Mouse (Mus musculus): Measurements from ENCODE around the gene Inpp5f. TPM values are rescaled to one million over a fixed set of nuclear protein-coding genes. Genes with fewer than 3 reads are reported as not detected.

The Inpp5f gene
- polyA plus RNA-seq, 1 experiment from 2014 or later: 51.1 TPM

DNA sequence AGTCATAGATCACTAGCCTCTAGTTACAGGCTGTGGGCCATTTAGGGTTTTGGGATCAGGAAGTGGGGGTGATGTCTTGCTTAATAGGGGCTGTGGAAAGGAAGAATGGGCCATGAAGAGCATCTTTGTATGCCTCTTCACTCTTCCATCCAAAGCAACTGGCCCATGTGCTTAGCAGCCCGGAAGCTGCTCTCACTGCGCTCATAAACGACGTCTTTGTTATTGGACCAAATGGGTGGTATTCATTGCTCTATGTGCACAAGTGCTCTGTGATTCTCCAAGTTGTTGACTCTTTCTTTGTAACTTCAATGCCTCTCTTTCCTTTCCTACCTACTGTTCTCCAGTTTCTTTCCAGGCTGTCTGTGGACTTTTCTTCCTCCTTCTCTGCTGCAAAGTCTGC is 39.1 kb upstream of the Inpp5f start:
- H3K4me2 ChIP-seq (ENCODE audit: low read depth, low read length): no peak overlapping the region
- no peak overlapping the region for H3K9ac ChIP-seq (replicated peaks; ENCODE audit: low read length)
- no peaks in the 10 kb centered on the region for H3K27me3 ChIP-seq (ENCODE audit: control insufficient read depth, insufficient read depth, low read length)
- ATAC-seq (replicated peaks; ENCODE audit: insufficient number of reproducible peaks, low FRiP score, low TSS enrichment, low read depth): no peak
- H3K4me1 ChIP-seq (ENCODE audit: control insufficient read depth, insufficient read depth, low read length): no peaks in the 10 kb centered on the region
- no peaks in the 10 kb centered on the region for H3K36me3 ChIP-seq (replicated peaks; ENCODE audit: control insufficient read depth, insufficient read depth, low read depth, low read length)
- no peaks in the 10 kb centered on the region for H3K9me3 ChIP-seq (replicated peaks; ENCODE audit: control insufficient read depth, low read length)
- WGBS: 41% methylated on average over 4 of the region's 4 CpGs
- DNase-seq (ENCODE audit: low spot score): no peak
- H3K27ac ChIP-seq (replicated peaks; ENCODE audit: low read depth, low read length): no peak overlapping the region
- H3K4me3 ChIP-seq (ENCODE audit: low read depth, low read length): no peak overlapping the region

DNA sequence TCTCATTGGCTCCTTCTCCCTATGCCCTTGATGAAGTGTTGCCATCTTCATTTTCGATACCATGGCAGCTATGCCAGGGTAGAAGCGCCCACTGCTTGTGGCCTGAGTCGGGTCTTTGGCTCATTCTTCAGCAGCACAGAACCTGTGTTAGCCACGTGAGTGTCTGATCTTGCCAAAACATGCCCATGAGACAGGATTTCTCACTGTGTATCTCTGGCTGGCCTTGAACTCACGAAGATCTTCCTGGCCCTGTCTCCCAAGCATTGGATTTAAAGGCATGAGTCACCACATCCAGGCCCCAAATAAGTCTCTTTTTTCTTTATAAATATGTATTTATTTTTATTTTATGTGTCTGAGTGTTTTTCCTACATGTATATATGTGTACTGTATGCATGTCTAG is 35.9 kb upstream of the Inpp5f start:
- no peaks in the 10 kb centered on the region for H3K36me3 ChIP-seq (replicated peaks; ENCODE audit: control insufficient read depth, insufficient read depth, low read depth, low read length)
- no peaks in the 10 kb centered on the region for H3K27me3 ChIP-seq (ENCODE audit: control insufficient read depth, insufficient read depth, low read length)
- H3K4me1 ChIP-seq (ENCODE audit: control insufficient read depth, insufficient read depth, low read length): no peaks in the 10 kb centered on the region
- H3K27ac ChIP-seq (replicated peaks; ENCODE audit: low read depth, low read length): no peak overlapping the region
- no peak overlapping the region for H3K9ac ChIP-seq (replicated peaks; ENCODE audit: low read length)
- no peak for DNase-seq (ENCODE audit: low spot score)
- no peak overlapping the region for H3K4me3 ChIP-seq (ENCODE audit: low read depth, low read length)
- no peak for ATAC-seq (replicated peaks; ENCODE audit: insufficient number of reproducible peaks, low FRiP score, low TSS enrichment, low read depth)
- no peak overlapping the region for H3K4me2 ChIP-seq (ENCODE audit: low read depth, low read length)
- no peaks in the 10 kb centered on the region for H3K9me3 ChIP-seq (replicated peaks; ENCODE audit: control insufficient read depth, low read length)
- WGBS: 87% methylated on average over 5 of the region's 5 CpGs

DNA sequence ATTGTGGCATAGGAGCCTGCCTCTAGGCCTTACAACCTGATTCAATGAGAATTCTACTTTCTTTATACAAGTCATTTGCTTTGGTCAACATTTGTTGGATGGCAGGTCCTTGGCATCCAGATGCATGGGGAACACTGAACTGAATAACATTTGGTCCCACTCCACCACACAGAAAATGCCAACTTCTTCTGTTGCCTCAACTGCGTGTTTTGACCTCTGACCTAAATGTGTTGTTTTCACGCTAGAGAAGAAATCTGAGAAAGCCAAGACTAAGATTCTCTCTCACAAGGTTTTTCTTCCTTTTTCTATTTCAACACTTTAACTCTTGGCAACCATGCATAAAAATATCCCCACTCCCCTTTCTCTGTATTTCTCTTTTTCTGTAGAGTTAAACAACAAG is 35.3 kb upstream of the Inpp5f start:
- Histone ChIP-seq H3K9ac (replicated peaks; ENCODE audit: low read length) (no peak overlapping the region), H3K36me3 (replicated peaks; ENCODE audit: control insufficient read depth, insufficient read depth, low read depth, low read length) (no peaks in the 10 kb centered on the region), H3K4me1 (ENCODE audit: control insufficient read depth, insufficient read depth, low read length) (no peaks in the 10 kb centered on the region), H3K27ac (replicated peaks; ENCODE audit: low read depth, low read length) (no peak overlapping the region), H3K9me3 (replicated peaks; ENCODE audit: control insufficient read depth, low read length) (no peaks in the 10 kb centered on the region), H3K27me3 (ENCODE audit: control insufficient read depth, insufficient read depth, low read length) (no peaks in the 10 kb centered on the region), H3K4me3 (ENCODE audit: low read depth, low read length) (no peak overlapping the region), H3K4me2 (ENCODE audit: low read depth, low read length) (no peak overlapping the region)
- WGBS: 45% methylated on average over 2 of the region's 2 CpGs
- ATAC-seq (replicated peaks; ENCODE audit: insufficient number of reproducible peaks, low FRiP score, low TSS enrichment, low read depth): no peak
- no peak for DNase-seq (ENCODE audit: low spot score)

DNA sequence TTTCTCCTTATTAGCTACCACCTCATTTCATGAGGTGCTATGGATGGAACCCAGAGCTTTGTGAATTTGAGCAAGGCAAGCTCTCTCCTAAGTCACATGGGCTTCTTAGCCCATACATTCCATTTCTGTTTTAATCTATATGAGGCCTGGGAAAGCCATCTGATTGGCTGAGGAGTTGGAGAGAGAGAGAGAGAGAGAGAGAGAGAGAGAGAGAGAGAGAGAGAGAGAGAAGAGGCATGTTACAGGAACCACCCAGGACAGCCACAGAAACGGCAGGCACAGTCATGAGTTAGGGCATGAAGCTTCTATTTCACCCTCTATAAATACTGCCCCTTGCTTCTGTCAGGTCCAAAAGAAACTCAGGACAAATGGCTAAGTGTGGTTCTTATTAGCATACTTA is 33.5 kb upstream of the Inpp5f start:
- no peak overlapping the region for H3K27ac ChIP-seq (replicated peaks; ENCODE audit: low read depth, low read length)
- no peak overlapping the region for H3K9ac ChIP-seq (replicated peaks; ENCODE audit: low read length)
- ATAC-seq (replicated peaks; ENCODE audit: insufficient number of reproducible peaks, low FRiP score, low TSS enrichment, low read depth): no peak
- H3K9me3 ChIP-seq (replicated peaks; ENCODE audit: control insufficient read depth, low read length): no peaks in the 10 kb centered on the region
- no peak overlapping the region for H3K4me3 ChIP-seq (ENCODE audit: low read depth, low read length)
- no peaks in the 10 kb centered on the region for H3K36me3 ChIP-seq (replicated peaks; ENCODE audit: control insufficient read depth, insufficient read depth, low read depth, low read length)
- H3K4me1 ChIP-seq (ENCODE audit: control insufficient read depth, insufficient read depth, low read length): no peaks in the 10 kb centered on the region
- H3K4me2 ChIP-seq (ENCODE audit: low read depth, low read length): no peak overlapping the region
- 59% methylated on average over 1 of the region's 1 CpGs for WGBS
- no peak for DNase-seq (ENCODE audit: low spot score)
- H3K27me3 ChIP-seq (ENCODE audit: control insufficient read depth, insufficient read depth, low read length): no peaks in the 10 kb centered on the region

DNA sequence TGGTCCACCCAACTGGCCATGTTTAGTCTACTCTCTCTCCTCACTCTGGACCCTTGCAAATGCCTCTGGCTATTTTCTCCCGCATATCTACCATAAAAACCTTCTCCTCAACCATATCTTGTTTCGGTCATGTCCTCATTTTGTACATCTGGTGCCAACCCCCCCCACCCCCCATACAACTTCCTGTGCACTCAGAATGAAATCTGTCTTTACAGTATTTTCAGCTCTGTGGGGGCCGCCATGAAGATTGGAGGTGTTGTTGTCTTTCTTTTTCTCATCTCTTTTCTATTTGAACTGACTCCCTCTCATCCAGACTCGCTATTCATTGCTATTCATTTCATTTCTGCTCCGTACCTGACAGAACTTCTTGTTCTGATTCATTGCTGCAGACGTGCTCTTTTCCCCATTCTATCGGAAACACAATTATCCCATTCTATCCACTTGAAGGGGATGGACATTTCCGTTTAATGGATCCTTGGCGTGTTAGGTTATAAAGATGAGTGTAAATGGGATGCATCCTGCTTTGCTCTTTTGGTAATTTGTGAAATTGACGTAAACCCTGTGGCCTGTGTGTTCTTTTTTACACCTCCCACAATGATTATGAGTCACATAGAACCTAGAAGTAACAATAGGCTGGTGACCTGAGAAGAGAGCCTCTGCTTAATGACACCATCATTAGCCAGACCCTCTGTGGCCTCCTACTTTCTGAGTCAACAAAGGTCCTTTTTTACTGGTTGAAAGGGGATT is 32.8 kb upstream of the Inpp5f start:
- ATAC-seq (replicated peaks; ENCODE audit: insufficient number of reproducible peaks, low FRiP score, low TSS enrichment, low read depth) (no peak), DNase-seq (ENCODE audit: low spot score) (no peak)
- WGBS: 66% methylated on average over 10 of the region's 10 CpGs
- Histone ChIP-seq H3K4me1 (ENCODE audit: control insufficient read depth, insufficient read depth, low read length) (no peaks in the 10 kb centered on the region), H3K36me3 (replicated peaks; ENCODE audit: control insufficient read depth, insufficient read depth, low read depth, low read length) (no peaks in the 10 kb centered on the region), H3K9ac (replicated peaks; ENCODE audit: low read length) (no peak overlapping the region), H3K4me3 (ENCODE audit: low read depth, low read length) (no peak overlapping the region), H3K4me2 (ENCODE audit: low read depth, low read length) (no peak overlapping the region), H3K27ac (replicated peaks; ENCODE audit: low read depth, low read length) (no peak overlapping the region), H3K9me3 (replicated peaks; ENCODE audit: control insufficient read depth, low read length) (no peaks in the 10 kb centered on the region), H3K27me3 (ENCODE audit: control insufficient read depth, insufficient read depth, low read length) (no peaks in the 10 kb centered on the region)

DNA sequence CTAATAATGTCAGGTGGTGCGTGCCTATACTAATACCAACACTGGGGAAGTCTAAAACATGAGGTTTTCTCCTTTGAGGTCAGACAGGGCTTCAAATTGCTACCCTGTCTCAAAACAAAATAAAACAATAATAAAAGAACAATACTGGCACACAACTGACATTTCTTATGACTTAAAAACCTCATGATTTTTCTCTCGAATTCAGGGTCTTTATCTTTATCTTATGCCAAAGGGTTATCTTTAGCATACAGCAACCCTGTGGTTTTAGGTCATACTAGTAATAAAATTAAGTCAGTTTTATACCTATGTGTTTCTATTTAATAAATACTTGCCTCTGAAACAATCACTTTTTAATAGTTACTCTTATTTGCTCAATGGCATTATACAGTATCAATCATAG is 31.7 kb upstream of the Inpp5f start:
- no peak overlapping the region for H3K4me2 ChIP-seq (ENCODE audit: low read depth, low read length)
- H3K27me3 ChIP-seq (ENCODE audit: control insufficient read depth, insufficient read depth, low read length): no peaks in the 10 kb centered on the region
- 80% methylated on average over 2 of the region's 2 CpGs for WGBS
- no peaks in the 10 kb centered on the region for H3K9me3 ChIP-seq (replicated peaks; ENCODE audit: control insufficient read depth, low read length)
- no peak overlapping the region for H3K4me3 ChIP-seq (ENCODE audit: low read depth, low read length)
- no peak overlapping the region for H3K9ac ChIP-seq (replicated peaks; ENCODE audit: low read length)
- H3K27ac ChIP-seq (replicated peaks; ENCODE audit: low read depth, low read length): no peak overlapping the region
- DNase-seq (ENCODE audit: low spot score) (no peak), ATAC-seq (replicated peaks; ENCODE audit: insufficient number of reproducible peaks, low FRiP score, low TSS enrichment, low read depth) (no peak)
- H3K4me1 ChIP-seq (ENCODE audit: control insufficient read depth, insufficient read depth, low read length): no peaks in the 10 kb centered on the region
- H3K36me3 ChIP-seq (replicated peaks; ENCODE audit: control insufficient read depth, insufficient read depth, low read depth, low read length): no peaks in the 10 kb centered on the region

DNA sequence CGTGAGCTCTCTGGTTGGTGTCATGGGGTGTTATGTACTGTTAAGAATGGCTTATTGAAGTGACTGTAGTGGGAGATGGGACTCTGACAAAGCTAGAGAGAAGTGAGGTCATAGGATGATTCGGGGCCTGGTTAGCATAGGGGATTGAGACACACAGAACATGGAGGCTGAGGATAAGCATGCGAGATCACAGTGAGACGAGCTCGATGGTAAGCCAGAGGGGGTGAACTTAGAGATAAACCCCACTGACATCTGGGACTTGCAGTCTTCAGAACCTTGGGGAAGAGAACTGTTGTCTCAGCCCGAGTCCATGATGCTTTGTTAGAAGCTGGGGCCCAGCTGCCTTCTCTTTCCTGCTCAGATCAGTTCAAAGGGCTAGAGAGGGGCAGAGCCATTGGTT is 30.8 kb upstream of the Inpp5f start:
- Histone ChIP-seq H3K36me3 (replicated peaks; ENCODE audit: control insufficient read depth, insufficient read depth, low read depth, low read length) (no peaks in the 10 kb centered on the region), H3K4me3 (ENCODE audit: low read depth, low read length) (no peak overlapping the region), H3K9ac (replicated peaks; ENCODE audit: low read length) (no peak overlapping the region), H3K27ac (replicated peaks; ENCODE audit: low read depth, low read length) (no peak overlapping the region), H3K4me2 (ENCODE audit: low read depth, low read length) (no peak overlapping the region), H3K9me3 (replicated peaks; ENCODE audit: control insufficient read depth, low read length) (no peaks in the 10 kb centered on the region), H3K27me3 (ENCODE audit: control insufficient read depth, insufficient read depth, low read length) (no peaks in the 10 kb centered on the region), H3K4me1 (ENCODE audit: control insufficient read depth, insufficient read depth, low read length) (no peaks in the 10 kb centered on the region)
- ATAC-seq (replicated peaks; ENCODE audit: insufficient number of reproducible peaks, low FRiP score, low TSS enrichment, low read depth) (no peak), DNase-seq (ENCODE audit: low spot score) (no peak)
- WGBS: 85% methylated on average over 6 of the region's 6 CpGs

DNA sequence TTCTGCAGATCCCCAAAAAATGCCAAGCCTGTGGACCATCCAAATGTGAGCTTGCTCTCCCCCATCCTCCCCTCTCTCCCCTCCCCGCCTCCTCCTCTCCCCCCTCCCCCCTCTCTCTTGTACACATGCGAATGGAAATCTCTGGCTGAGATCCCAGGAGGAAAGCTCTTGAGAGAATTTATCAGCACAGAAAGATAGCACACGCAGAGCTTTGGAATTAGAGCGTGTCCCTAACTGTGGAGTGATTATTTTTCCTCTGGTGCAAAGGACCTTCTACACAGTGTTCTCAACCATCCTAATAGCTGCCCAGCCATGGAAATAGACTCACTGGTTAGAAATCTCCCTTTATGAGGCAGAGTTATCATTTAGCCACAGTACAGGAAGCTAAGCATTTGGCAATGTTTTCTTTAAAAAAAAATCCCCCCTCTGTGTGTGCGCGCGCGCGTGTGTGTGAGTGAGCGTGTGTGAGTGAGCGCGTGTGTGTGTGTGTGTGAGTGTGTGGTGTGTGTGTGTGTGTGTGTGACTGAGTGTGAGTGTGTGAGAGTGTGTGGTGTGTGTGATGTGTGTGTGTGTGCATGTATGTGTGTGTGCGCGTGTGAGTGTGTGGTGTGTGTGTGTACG is 29.2 kb upstream of the Inpp5f start:
- WGBS: 81% methylated on average over 15 of the region's 15 CpGs
- Histone ChIP-seq H3K4me2 (ENCODE audit: low read depth, low read length) (no peak overlapping the region), H3K27ac (replicated peaks; ENCODE audit: low read depth, low read length) (no peak overlapping the region), H3K9ac (replicated peaks; ENCODE audit: low read length) (no peak overlapping the region), H3K9me3 (replicated peaks; ENCODE audit: control insufficient read depth, low read length) (no peaks in the 10 kb centered on the region), H3K4me1 (ENCODE audit: control insufficient read depth, insufficient read depth, low read length) (no peaks in the 10 kb centered on the region), H3K36me3 (replicated peaks; ENCODE audit: control insufficient read depth, insufficient read depth, low read depth, low read length) (no peaks in the 10 kb centered on the region), H3K4me3 (ENCODE audit: low read depth, low read length) (no peak overlapping the region), H3K27me3 (ENCODE audit: control insufficient read depth, insufficient read depth, low read length) (no peaks in the 10 kb centered on the region)
- no peak for ATAC-seq (replicated peaks; ENCODE audit: insufficient number of reproducible peaks, low FRiP score, low TSS enrichment, low read depth)
- DNase-seq (ENCODE audit: low spot score): no peak

Measured in embryonic facial prominence, embryonic 11.5 days (tissue).